Comparison of ENCODE assay signal across 15 mouse cellular contexts in the genomic region with DNA sequence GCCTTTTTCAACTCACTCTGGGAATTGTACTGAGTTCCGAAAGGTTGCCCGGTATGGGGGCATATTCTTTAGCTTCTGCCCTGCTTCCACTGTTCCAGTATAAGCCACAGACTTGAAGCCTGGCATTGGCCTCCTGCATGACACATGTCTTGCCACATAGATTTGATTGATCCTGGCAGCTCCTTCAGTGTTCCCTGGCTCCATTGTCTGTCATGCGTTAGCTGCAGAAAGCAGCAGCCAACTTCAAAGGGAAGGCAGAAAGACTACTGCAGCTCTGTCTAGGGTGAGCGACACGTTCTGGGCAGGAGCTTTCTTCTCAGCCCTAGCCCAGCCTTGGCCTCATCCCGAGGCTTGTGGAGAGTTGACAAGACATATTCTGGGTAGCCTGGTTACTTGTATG. TPM values are rescaled to one million over a fixed set of nuclear protein-coding genes. Genes with fewer than 3 reads are reported as not detected.
DNase-seq lines count a peak whose midpoint lies in the region; ATAC-seq and TF ChIP-seq lines count a peak whose summit lies in the region.
"Had no signal": no experiment of that assay in that cellular context is flagged by ENCODE, and none has a peak within 500 bp of the region (broad histone marks: within the 10 kb centered on the region; RNA-seq: fewer than 3 reads in every experiment).

No protein-coding gene starts in this region.

- no peaks in the 10 kb centered on the region for H3K36me3 ChIP-seq in embryonic facial prominence, embryonic 13.5 days
- H3K36me3 ChIP-seq in embryonic facial prominence, embryonic 10.5 days (replicated peaks), result no peaks in the 10 kb centered on the region
- no peaks in the 10 kb centered on the region for H3K36me3 ChIP-seq in forebrain, embryonic 12.5 days (replicated peaks)
- no peaks in the 10 kb centered on the region for H3K36me3 ChIP-seq in midbrain, embryonic 14.5 days (ENCODE audit: control insufficient read depth, insufficient read depth, low read length)
- no peaks in the 10 kb centered on the region; the same call in 1 of the 2 replicates for H3K36me3 ChIP-seq in kidney, embryonic 16.5 days (ENCODE audit: insufficient read depth, low read length)

- WGBS in embryonic facial prominence, embryonic 13.5 days, result 43% methylated on average over 6 of the region's 6 CpGs
- 60% methylated on average over 6 of the region's 6 CpGs for WGBS in embryonic facial prominence, embryonic 10.5 days
- WGBS in forebrain, embryonic 12.5 days, result 35% methylated on average over 6 of the region's 6 CpGs
- WGBS in midbrain, embryonic 14.5 days, result 16% methylated on average over 6 of the region's 6 CpGs
- WGBS in kidney, embryonic 16.5 days, result 71% methylated on average over 6 of the region's 6 CpGs

- H3K27ac ChIP-seq in embryonic facial prominence, embryonic 13.5 days, result peak overlapping the region; percentile 66; the same call in 1 of the 2 replicates
- no peak overlapping the region for H3K27ac ChIP-seq in embryonic facial prominence, embryonic 10.5 days (replicated peaks)
- H3K27ac ChIP-seq in forebrain, embryonic 12.5 days, result peak overlapping the region; percentile 53
- no peak overlapping the region for H3K27ac ChIP-seq in midbrain, embryonic 14.5 days (replicated peaks; ENCODE audit: low read depth, low read length)
- H3K27ac ChIP-seq in left cerebral cortex, adult 2 months, result no peak overlapping the region
- H3K27ac ChIP-seq in kidney, embryonic 16.5 days (ENCODE audit: low read length), result no peak overlapping the region
- H3K27ac ChIP-seq: liver, embryonic 14.5 days had no signal

- peaks cover 31% of the 10 kb centered on the region for H3K4me1 ChIP-seq in embryonic facial prominence, embryonic 13.5 days
- peaks cover 33% of the 10 kb centered on the region for H3K4me1 ChIP-seq in embryonic facial prominence, embryonic 10.5 days
- H3K4me1 ChIP-seq in forebrain, embryonic 12.5 days, result peaks cover 25% of the 10 kb centered on the region
- peaks cover 14% of the 10 kb centered on the region; the same call in 1 of the 2 replicates for H3K4me1 ChIP-seq in midbrain, embryonic 14.5 days (ENCODE audit: control insufficient read depth, insufficient read depth, low read length)
- H3K4me1 ChIP-seq in kidney, embryonic 16.5 days (ENCODE audit: insufficient read depth, low read length), result peaks cover 12% of the 10 kb centered on the region; the same call in 1 of the 2 replicates

- no peak for ATAC-seq in embryonic facial prominence, embryonic 13.5 days (ENCODE audit: insufficient number of reproducible peaks, insufficient read depth, low FRiP score, low TSS enrichment, low read depth)
- ATAC-seq in forebrain, embryonic 12.5 days (ENCODE audit: low FRiP score), result peak; percentile 59; the same call in 1 of the 2 replicates
- no peak for ATAC-seq in midbrain, embryonic 14.5 days (ENCODE audit: low FRiP score, low TSS enrichment)
- no peak for ATAC-seq in kidney, embryonic 16.5 days (ENCODE audit: low FRiP score, low TSS enrichment)
- ATAC-seq: inflammation-experienced regulatory T-cells, adult 6 months had no signal

- no peak for TF ChIP-seq CTCF in left cerebral cortex, adult 2 months (IDR thresholded peaks at IDR 0.05)

- H3K4me2 ChIP-seq in embryonic facial prominence, embryonic 13.5 days, result no peak overlapping the region
- no peak overlapping the region for H3K4me2 ChIP-seq in forebrain, embryonic 12.5 days
- no peak overlapping the region for H3K4me2 ChIP-seq in midbrain, embryonic 14.5 days (ENCODE audit: low read length)
- no peak overlapping the region for H3K4me2 ChIP-seq in kidney, embryonic 16.5 days (replicated peaks; ENCODE audit: low read depth, low read length)

- H3K4me3 ChIP-seq in embryonic facial prominence, embryonic 13.5 days, result no peak overlapping the region
- H3K4me3 ChIP-seq in embryonic facial prominence, embryonic 10.5 days, result no peak overlapping the region
- no peak overlapping the region for H3K4me3 ChIP-seq in forebrain, embryonic 12.5 days (replicated peaks)
- no peak overlapping the region for H3K4me3 ChIP-seq in midbrain, embryonic 14.5 days (replicated peaks; ENCODE audit: low read depth, low read length)
- H3K4me3 ChIP-seq in left cerebral cortex, adult 2 months, result no peak overlapping the region
- no peak overlapping the region for H3K4me3 ChIP-seq in kidney, embryonic 16.5 days (ENCODE audit: low read length)

- intact Hi-C loops in left cerebral cortex, adult 2 months (cut with DNase I), result loop anchor here (5.0 kb wide), 1 partner anchor 87 kb away; no protein-coding TSS in a partner anchor

- no peaks in the 10 kb centered on the region for H3K9me3 ChIP-seq in embryonic facial prominence, embryonic 13.5 days
- H3K9me3 ChIP-seq in embryonic facial prominence, embryonic 10.5 days, result no peaks in the 10 kb centered on the region
- H3K9me3 ChIP-seq in forebrain, embryonic 12.5 days, result no peaks in the 10 kb centered on the region
- no peaks in the 10 kb centered on the region for H3K9me3 ChIP-seq in midbrain, embryonic 14.5 days (ENCODE audit: control insufficient read depth, low read length)
- no peaks in the 10 kb centered on the region for H3K9me3 ChIP-seq in kidney, embryonic 16.5 days (ENCODE audit: low read length)

- H3K27me3 ChIP-seq in embryonic facial prominence, embryonic 13.5 days, result no peaks in the 10 kb centered on the region
- no peaks in the 10 kb centered on the region for H3K27me3 ChIP-seq in embryonic facial prominence, embryonic 10.5 days (replicated peaks; ENCODE audit: low read depth, poor library complexity, severe bottlenecking)
- no peaks in the 10 kb centered on the region for H3K27me3 ChIP-seq in forebrain, embryonic 12.5 days
- no peaks in the 10 kb centered on the region for H3K27me3 ChIP-seq in midbrain, embryonic 14.5 days (ENCODE audit: control insufficient read depth, insufficient read depth, low read length)
- no peaks in the 10 kb centered on the region for H3K27me3 ChIP-seq in kidney, embryonic 16.5 days (ENCODE audit: insufficient read depth, low read length)

- no peak overlapping the region for H3K9ac ChIP-seq in embryonic facial prominence, embryonic 13.5 days
- no peak overlapping the region for H3K9ac ChIP-seq in forebrain, embryonic 12.5 days
- H3K9ac ChIP-seq in midbrain, embryonic 14.5 days (replicated peaks; ENCODE audit: low read length), result no peak overlapping the region
- H3K9ac ChIP-seq in kidney, embryonic 16.5 days (replicated peaks; ENCODE audit: low read length), result no peak overlapping the region
- H3K9ac ChIP-seq: liver, embryonic 14.5 days had no signal

- DNase-seq in embryonic facial prominence, embryonic 10.5 days (ENCODE audit: low spot score), result no peak
- DNase-seq in adipocyte (ENCODE audit: low spot score), result peak; percentile 69
- peak; percentile 66 for DNase-seq in midbrain, embryonic 14.5 days
- DNase-seq in left cerebral cortex, adult 2 months (ENCODE audit: extremely low spot score in 1 of 2, low spot score in 2 of 2), result no peak
- DNase-seq in gastrocnemius, postnatal 4 days (ENCODE audit: low spot score in 2 of 2), result no peak
- DNase-seq: gastrocnemius, postnatal 14 days; kidney, postnatal 10 days; lung, postnatal 4 days; right cerebral cortex, postnatal 25 days; thymus, postnatal 25 days had no signal

RNA-seq across cellular contexts. Expression of a gene that starts 52.2 kb away (rescaled TPM):
- 130 and 135 TPM in 2 replicates for polyA plus RNA-seq in embryonic facial prominence, embryonic 13.5 days (2015; fragmentation: Nextera tagmentation; extraction: Ambion mirVana)
- polyA plus RNA-seq in embryonic facial prominence, embryonic 10.5 days (2016; fragmentation: Nextera tagmentation; extraction: Ambion mirVana), result 66.5 and 78.8 TPM in 2 replicates
- 110 and 111 TPM in 2 replicates for polyA plus RNA-seq in forebrain, embryonic 12.5 days (2016; fragmentation: Nextera tagmentation; extraction: Ambion mirVana)
- 73.9 and 74.2 TPM in 2 replicates for polyA plus RNA-seq in midbrain, embryonic 14.5 days (2014; fragmentation: Nextera tagmentation; extraction: Ambion mirVana)
- 100 to 1,000 TPM; 102 to 114 TPM for total RNA-seq in left cerebral cortex, adult 2 months (2021)
- polyA plus RNA-seq in kidney, embryonic 16.5 days (2015; fragmentation: Nextera tagmentation; extraction: Ambion mirVana), result 106 and 122 TPM in 2 replicates
- 10 to 100 TPM; 47.6 to 48.9 TPM for total RNA-seq in gastrocnemius, postnatal 4 days (2021)

Comparison
In these comparisons a context has a peak if more than half of its experiments do, and no peak if none do; other contexts are left out.
1. H3K27ac ChIP-seq: peak in embryonic facial prominence, embryonic 13.5 days (single experiment) and forebrain, embryonic 12.5 days (single experiment); none in embryonic facial prominence, embryonic 10.5 days (single experiment), midbrain, embryonic 14.5 days (single experiment), left cerebral cortex, adult 2 months (single experiment) and kidney, embryonic 16.5 days (single experiment).
2. DNase-seq: peak in adipocyte (single experiment) and midbrain, embryonic 14.5 days (single experiment); none in embryonic facial prominence, embryonic 10.5 days (single experiment), left cerebral cortex, adult 2 months (0 of 2) and gastrocnemius, postnatal 4 days (0 of 2).